Mouse (Mus musculus) inflammation-experienced regulatory T-cells, adult 16 weeks (primary cell): ENCODE data around the gene Sap30. TPM values are rescaled to one million over a fixed set of nuclear protein-coding genes. Genes with fewer than 3 reads are reported as not detected.

ENCODE experiments used
- polyA plus RNA-seq: library from polyadenylated mRNA; unstranded; fragments of 100-300 nt; shearing (Covaris generic); gene quantifications from one replicate; pipeline ENCODE4 v1.2.1, GENCODE M21; 2017

Gene Sap30
- polyA plus RNA-seq = 1.2 TPM

DNA sequence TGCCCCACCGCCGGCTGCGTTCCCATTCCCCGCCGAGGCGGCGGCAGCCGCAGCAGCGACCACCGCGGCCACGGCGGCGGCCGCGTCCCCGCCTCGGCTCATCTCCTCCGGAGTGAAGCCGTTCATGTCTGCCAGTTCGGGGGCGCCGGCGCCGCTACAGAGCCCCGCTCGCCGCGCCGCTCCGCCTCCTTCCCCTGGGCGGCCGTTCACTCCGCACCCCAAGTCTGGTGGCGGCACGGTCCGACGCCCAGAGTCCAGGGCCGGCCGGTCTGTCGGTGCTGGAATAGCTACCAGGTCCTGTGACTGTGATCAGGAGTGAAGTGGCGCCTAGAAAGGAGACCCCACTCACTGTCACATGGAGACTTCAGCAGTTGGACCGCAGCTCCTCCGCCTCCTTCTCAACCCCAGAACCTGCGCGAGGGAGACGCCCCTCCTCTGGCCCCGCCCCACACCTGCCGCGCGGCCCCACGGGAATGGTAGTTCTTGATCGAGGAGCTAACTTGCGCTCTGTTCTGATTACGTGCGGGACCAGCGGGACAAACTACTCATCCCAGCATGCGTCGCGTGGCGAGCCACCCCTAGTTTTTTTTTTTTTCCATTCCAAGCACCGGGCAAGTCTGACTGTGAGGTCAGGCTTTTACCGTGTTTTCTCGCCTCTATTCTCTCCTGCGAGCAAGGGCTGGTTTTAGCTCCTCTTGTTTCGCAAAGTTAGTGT is at the start of gene Sap30:
Gene Sap30, minus strand, starts transcription at position 420 of the 715 bp plus-strand sequence.

DNA sequence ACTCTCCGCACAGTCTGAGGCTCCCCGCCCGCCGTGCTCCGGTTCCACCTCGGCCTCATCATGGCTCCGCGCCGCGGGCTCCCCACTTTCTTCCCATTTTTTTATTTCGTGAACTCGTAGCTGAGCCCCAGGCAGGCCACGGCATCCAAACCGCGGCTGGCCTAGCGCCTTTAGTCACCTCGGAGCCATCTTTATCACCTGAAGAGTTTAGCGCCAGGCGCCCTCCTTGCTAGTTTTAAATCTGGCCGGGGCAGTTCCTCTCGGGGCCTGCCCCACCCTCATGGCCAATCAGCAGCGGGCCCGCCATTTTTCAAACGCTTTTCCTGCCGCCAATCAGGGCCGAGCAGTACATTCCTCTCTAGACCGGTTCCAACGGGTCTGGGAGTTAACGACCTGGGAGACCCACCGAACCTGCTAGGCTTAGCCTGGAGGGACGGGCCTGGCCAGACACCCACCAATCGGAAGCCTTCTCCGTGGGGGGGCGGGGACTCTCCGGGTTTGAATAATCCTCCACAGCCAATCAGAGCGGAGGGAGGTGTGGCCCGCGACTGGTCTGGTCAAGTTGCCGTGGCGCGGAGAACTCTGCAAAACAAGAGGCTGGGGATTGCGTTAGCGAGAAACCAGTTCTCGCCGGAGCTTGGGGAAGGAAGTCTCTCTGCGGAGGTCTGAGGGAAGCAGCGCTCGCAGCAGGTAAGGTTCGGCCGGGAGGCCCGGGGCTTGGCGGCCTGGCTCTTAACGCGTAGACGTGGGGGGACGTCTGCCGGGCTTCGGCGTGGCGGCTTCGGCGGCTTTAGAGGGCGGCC is 23.9 kb upstream of the Sap30 start, which contains the start of gene Hmgb2:
Gene Hmgb2, plus strand, starts transcription at position 592 of the 803 bp plus-strand sequence.

DNA sequence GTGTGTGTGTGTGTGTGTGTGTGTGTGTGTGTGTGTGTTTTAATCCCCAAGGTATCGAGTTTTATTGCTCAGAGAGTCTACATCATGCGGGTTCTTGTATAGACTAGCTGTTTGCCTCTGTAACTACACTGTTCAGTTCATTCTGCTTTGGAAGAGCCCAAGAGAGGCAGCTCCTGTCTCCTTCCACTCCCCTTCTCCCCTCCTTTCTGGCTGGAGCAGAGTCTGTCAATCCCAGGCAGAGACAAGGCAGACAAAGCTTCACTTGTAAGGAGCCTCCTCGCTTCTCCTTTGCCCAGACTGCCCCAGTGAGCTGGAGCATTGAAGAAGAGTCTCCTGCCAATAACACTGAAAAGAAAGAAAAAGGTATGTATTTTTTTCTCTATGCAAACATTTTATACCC is 31.9 kb downstream of the Sap30 start, which contains the start of gene Scrg1:
Gene Scrg1, plus strand, starts transcription at position 159 of the 400 bp plus-strand sequence.

Other genes starting within 250 kb of the Sap30 start
- gene Hand2, start 166.9 kb downstream of the Sap30 start, polyA plus RNA-seq = not detected
- gene Scrg1, start 31.9 kb downstream of the Sap30 start, polyA plus RNA-seq = not detected
- gene Hmgb2, start 24.0 kb upstream of the Sap30 start, polyA plus RNA-seq = 141 TPM
- 46.9 TPM for gene Galnt7, start 165.2 kb upstream of the Sap30 start, polyA plus RNA-seq